Mouse (Mus musculus) lung, postnatal 0 days (tissue): ENCODE data around the gene Fancc. TPM values are rescaled to one million over a fixed set of nuclear protein-coding genes. Genes with fewer than 3 reads are reported as not detected.
"Not testable (repeated sequence)": the region's sequence is repeated elsewhere in the genome, so short reads cannot be mapped to it uniquely, and the experiment has no call there.

ENCODE experiments used
- ATAC-seq: fragments of 200-750 bp; cut with Nextera tagmentation; 2 replicates; pipeline ENCODE4 v1.8.0; 2017; ENCODE audit warnings: moderate library complexity
- DNase-seq: peaks from one replicate; pipeline ENCODE4 v3.0.0-alpha.2; 2016; ENCODE audit warnings: low spot score
- H3K27ac ChIP-seq: fragments of 300-500 bp; sonication (generic); 2 replicates; pipeline ENCODE4 v1.5.1; 2014; ENCODE audit warnings: antibody characterized with exemption, mild to moderate bottlenecking, low read length, mixed read lengths
- H3K27me3 ChIP-seq: fragments of 300-500 bp; sonication (generic); replicated peaks from 2 replicates; pipeline ENCODE4 v1.6.1; 2014; ENCODE audit warnings: low read length, mixed read lengths; ENCODE audit not compliant: insufficient read depth
- H3K36me3 ChIP-seq: fragments of 300-500 bp; sonication (generic); 2 replicates; pipeline ENCODE4 v1.6.1; 2014; ENCODE audit warnings: low read length, mixed read lengths; ENCODE audit not compliant: insufficient read depth
- H3K4me1 ChIP-seq: fragments of 300-500 bp; sonication (generic); 2 replicates; pipeline ENCODE4 v1.6.1; 2014; ENCODE audit warnings: antibody characterized with exemption, low read depth, low read length, mixed read lengths; ENCODE audit not compliant: insufficient read depth
- H3K4me2 ChIP-seq: fragments of 300-500 bp; sonication (generic); replicated peaks from 2 replicates; pipeline ENCODE4 v1.6.1; 2014; ENCODE audit warnings: low read depth, mild to moderate bottlenecking, low read length, moderate library complexity, mixed read lengths
- H3K4me3 ChIP-seq: fragments of 300-500 bp; sonication (generic); 2 replicates; pipeline ENCODE4 v1.5.1; 2014; ENCODE audit warnings: low read depth, low read length
- H3K9ac ChIP-seq: fragments of 300-500 bp; sonication (generic); replicated peaks from 2 replicates; pipeline ENCODE4 v1.6.1; 2014; ENCODE audit warnings: low read depth, mild to moderate bottlenecking
- H3K9me3 ChIP-seq: fragments of 300-500 bp; sonication (generic); 2 replicates; pipeline ENCODE4 v1.6.1; 2016; ENCODE audit warnings: low read length, mixed read lengths
- CTCF ChIP-seq: IDR thresholded peaks from 2 replicates; pipeline ENCODE4 v1.5.1; 2016; ENCODE audit warnings: antibody characterized with exemption, mild to moderate bottlenecking
- EP300 ChIP-seq: IDR thresholded peaks from 2 replicates; pipeline ENCODE4 v1.6.1; 2016; ENCODE audit warnings: antibody characterized with exemption, mild to moderate bottlenecking, control low read depth
- WGBS: fragments of 180-500 bp; shearing (Covaris S2); extraction: QIAGEN DNeasy Blood & Tissue Kit; methylation state at CpG from one replicate; pipeline ENCODE4 v1.1.7; 2014; 5-methylcytosine and 5-hydroxymethylcytosine counted together
- polyA plus RNA-seq: library from polyadenylated mRNA; unstranded; fragments of >200 nt; fragmentation: Nextera tagmentation; extraction: Ambion mirVana; gene quantifications from 2 replicates; pipeline ENCODE4 v1.2.1, GENCODE M21; 2015

Gene Fancc
- polyA plus RNA-seq, 1 experiment from 2014 or later: 26.0 TPM

GRCm38 (mm10) chr13:63356558-63356957 is 140.5 kb downstream of the Fancc start:
- TF ChIP-seq EP300 (no peak), CTCF (peak; percentile 91)
- peak; percentile 66 for DNase-seq
- no peaks in the 10 kb centered on the region for H3K36me3 ChIP-seq
- no peak overlapping the region for H3K27ac ChIP-seq
- 33% methylated on average over 3 of the region's 3 CpGs for WGBS
- H3K4me2 ChIP-seq: no peak overlapping the region
- H3K9me3 ChIP-seq: no peaks in the 10 kb centered on the region
- H3K9ac ChIP-seq: no peak overlapping the region
- no peak for ATAC-seq
- H3K27me3 ChIP-seq: no peaks in the 10 kb centered on the region
- H3K4me1 ChIP-seq: no peaks in the 10 kb centered on the region
- no peak overlapping the region for H3K4me3 ChIP-seq

- no peak overlapping the region for H3K4me3 ChIP-seq
- H3K27me3 ChIP-seq: no peaks in the 10 kb centered on the region
- no peak for TF ChIP-seq CTCF
- no peak for TF ChIP-seq EP300
- no peak overlapping the region for H3K27ac ChIP-seq
- ATAC-seq (no peak), DNase-seq (no peak)
- H3K9ac ChIP-seq: no peak overlapping the region
- H3K36me3 ChIP-seq: no peaks in the 10 kb centered on the region
- H3K4me2 ChIP-seq: no peak overlapping the region
- 95% methylated on average over 4 of the region's 4 CpGs for WGBS
- H3K4me1 ChIP-seq: no peaks in the 10 kb centered on the region
- no peaks in the 10 kb centered on the region for H3K9me3 ChIP-seq
Measured at GRCm38 (mm10) chr13:63356101-63356500, 141.0 kb downstream of the Fancc start.

GRCm38 (mm10) chr13:63353312-63353711 is 143.8 kb downstream of the Fancc start:
- H3K4me2 ChIP-seq, H3K9me3 ChIP-seq, H3K27ac ChIP-seq, DNase-seq, H3K4me3 ChIP-seq, H3K36me3 ChIP-seq, H3K4me1 ChIP-seq, H3K27me3 ChIP-seq, H3K9ac ChIP-seq, ATAC-seq: not testable (repeated sequence)
- WGBS: 78% methylated on average over 4 of the region's 4 CpGs

- no peak overlapping the region for H3K4me2 ChIP-seq
- no peaks in the 10 kb centered on the region for H3K27me3 ChIP-seq
- WGBS: 78% methylated on average over 4 of the region's 4 CpGs
- no peak for DNase-seq
- H3K36me3 ChIP-seq: no peaks in the 10 kb centered on the region
- no peak for ATAC-seq
- H3K9me3 ChIP-seq: no peaks in the 10 kb centered on the region
- no peak overlapping the region for H3K9ac ChIP-seq
- no peak overlapping the region for H3K27ac ChIP-seq
- TF ChIP-seq EP300 (no peak), CTCF (no peak)
- H3K4me1 ChIP-seq: no peaks in the 10 kb centered on the region
- H3K4me3 ChIP-seq: no peak overlapping the region
Measured at GRCm38 (mm10) chr13:63350076-63350475, 147.0 kb downstream of the Fancc start.

GRCm38 (mm10) chr13:63347639-63348038 is 149.4 kb downstream of the Fancc start:
- WGBS: 66% methylated on average over 2 of the region's 2 CpGs

GRCm38 (mm10) chr13:63345476-63346225 is 151.4 kb downstream of the Fancc start:
- 80% methylated on average over 5 of the region's 5 CpGs for WGBS

More at GRCm38 (mm10) chr13:63347639-63348038, 149.4 kb downstream of the Fancc start:
- no peak for TF ChIP-seq EP300
- no peak for TF ChIP-seq CTCF
- H3K27me3 ChIP-seq: no peaks in the 10 kb centered on the region
- H3K4me3 ChIP-seq: no peak overlapping the region
- no peaks in the 10 kb centered on the region for H3K9me3 ChIP-seq
- ATAC-seq (no peak; the same call in 1 of the 2 replicates), DNase-seq (no peak)
- H3K9ac ChIP-seq: no peak overlapping the region
- no peak overlapping the region for H3K27ac ChIP-seq
- no peak overlapping the region for H3K4me2 ChIP-seq
- no peaks in the 10 kb centered on the region for H3K36me3 ChIP-seq
- no peaks in the 10 kb centered on the region for H3K4me1 ChIP-seq

More at GRCm38 (mm10) chr13:63345476-63346225, 151.4 kb downstream of the Fancc start:
- Histone ChIP-seq H3K4me2 (no peak overlapping the region), H3K4me3 (no peak overlapping the region), H3K4me1 (no peaks in the 10 kb centered on the region), H3K27me3 (no peaks in the 10 kb centered on the region), H3K27ac (no peak overlapping the region), H3K9me3 (no peaks in the 10 kb centered on the region), H3K9ac (no peak overlapping the region), H3K36me3 (no peaks in the 10 kb centered on the region)
- ATAC-seq (no peak), DNase-seq (no peak)
- TF ChIP-seq EP300: no peak
- no peak for TF ChIP-seq CTCF
